Mouse (Mus musculus) myocyte (in vitro differentiated cells): Measurements from ENCODE around the gene Slc31a1. TPM values are rescaled to one million over a fixed set of nuclear protein-coding genes. Genes with fewer than 3 reads are reported as not detected.

Experiments
- H3K27me3 ChIP-seq: one replicate; pipeline ENCODE4 v1.6.1; 2011; ENCODE audit not compliant: control insufficient read depth, insufficient read depth, insufficient read length
- H3K36me3 ChIP-seq: one replicate; pipeline ENCODE4 v1.6.1; 2011; ENCODE audit not compliant: control insufficient read depth, insufficient read depth
- H3K4me2 ChIP-seq: one replicate; pipeline ENCODE4 v1.6.1; 2011; ENCODE audit warnings: low read depth, control low read depth
- H3K4me3 ChIP-seq: one replicate; pipeline ENCODE4 v1.5.1; 2011; ENCODE audit warnings: mild to moderate bottlenecking, control low read depth, moderate library complexity
- H3K79me2 ChIP-seq: one replicate; pipeline ENCODE4 v1.6.1; 2011; ENCODE audit not compliant: control insufficient read depth, insufficient read depth
- H3ac ChIP-seq: one replicate; pipeline ENCODE4 v1.6.1; 2011; ENCODE audit not compliant: control insufficient read depth, insufficient read length
- CEBPB ChIP-seq: IDR thresholded peaks from 2 replicates; pipeline ENCODE4 v1.6.1; 2011; ENCODE audit warnings: mild to moderate bottlenecking, moderate library complexity; ENCODE audit not compliant: poor library complexity, insufficient read depth, severe bottlenecking
- E2F4 ChIP-seq: IDR thresholded peaks from one replicate; pipeline ENCODE4 v1.6.1; 2011; ENCODE audit warnings: mild to moderate bottlenecking, control low read depth, moderate library complexity; ENCODE audit not compliant: insufficient read depth
- MAX ChIP-seq: IDR thresholded peaks from one replicate; pipeline ENCODE4 v1.6.1; 2011; ENCODE audit warnings: low read depth, mild to moderate bottlenecking, control low read depth
- MYOD1 ChIP-seq, 3 experiments: IDR thresholded peaks; one replicate each; pipeline ENCODE4 v1.6.1; 2011; ENCODE audit warnings: control low read depth in 2 of 3, low read depth in 2 of 3, mild to moderate bottlenecking in 2 of 3, moderate library complexity in 1 of 3; ENCODE audit not compliant: insufficient read length in 2 of 3, control insufficient read depth in 1 of 3
- MYOG ChIP-seq, 3 experiments: IDR thresholded peaks; one replicate each; pipeline ENCODE4 v1.6.1; 2011; ENCODE audit warnings: control low read depth in 2 of 3, low read depth in 2 of 3, mild to moderate bottlenecking in 2 of 3; ENCODE audit not compliant: insufficient read length in 2 of 3, control insufficient read depth in 1 of 3, insufficient read depth in 1 of 3
- POLR2A ChIP-seq: IDR thresholded peaks from one replicate; pipeline ENCODE4 v1.6.1; 2011; ENCODE audit warnings: low read depth, mild to moderate bottlenecking, control low read depth, moderate library complexity; ENCODE audit not compliant: insufficient read length
- POLR2AphosphoS2 ChIP-seq: IDR thresholded peaks from one replicate; pipeline ENCODE4 v1.6.1; 2011; ENCODE audit warnings: low read depth, control low read depth; ENCODE audit not compliant: insufficient read length
- REST ChIP-seq: IDR thresholded peaks from one replicate; pipeline ENCODE4 v1.6.1; 2011; ENCODE audit warnings: mild to moderate bottlenecking, control low read depth, moderate library complexity; ENCODE audit not compliant: insufficient read depth, insufficient read length
- SRF ChIP-seq: IDR thresholded peaks from one replicate; pipeline ENCODE4 v1.6.1; 2011; ENCODE audit warnings: low read depth; ENCODE audit not compliant: control insufficient read depth, insufficient read length
- TCF12 ChIP-seq: IDR thresholded peaks from one replicate; pipeline ENCODE4 v1.6.1; 2011; ENCODE audit warnings: mild to moderate bottlenecking, control low read depth; ENCODE audit not compliant: poor library complexity, insufficient read depth, severe bottlenecking
- TCF3 ChIP-seq: IDR thresholded peaks from one replicate; pipeline ENCODE4 v1.6.1; 2011; ENCODE audit warnings: low read depth, control low read depth; ENCODE audit not compliant: insufficient read length
- USF1 ChIP-seq: IDR thresholded peaks from one replicate; pipeline ENCODE4 v1.6.1; 2011; ENCODE audit warnings: low read depth, mild to moderate bottlenecking, control low read depth, moderate library complexity
- polyA plus RNA-seq: library from polyadenylated mRNA; unstranded; fragments of >200 nt; fragmentation: generic; extraction: Trizol; gene quantifications from one replicate; pipeline ENCODE4 v1.2.1, GENCODE M21; 2012; ENCODE audit warnings: missing spikeins

Slc31a1 gene
- polyA plus RNA-seq: 22.5 TPM

DNA sequence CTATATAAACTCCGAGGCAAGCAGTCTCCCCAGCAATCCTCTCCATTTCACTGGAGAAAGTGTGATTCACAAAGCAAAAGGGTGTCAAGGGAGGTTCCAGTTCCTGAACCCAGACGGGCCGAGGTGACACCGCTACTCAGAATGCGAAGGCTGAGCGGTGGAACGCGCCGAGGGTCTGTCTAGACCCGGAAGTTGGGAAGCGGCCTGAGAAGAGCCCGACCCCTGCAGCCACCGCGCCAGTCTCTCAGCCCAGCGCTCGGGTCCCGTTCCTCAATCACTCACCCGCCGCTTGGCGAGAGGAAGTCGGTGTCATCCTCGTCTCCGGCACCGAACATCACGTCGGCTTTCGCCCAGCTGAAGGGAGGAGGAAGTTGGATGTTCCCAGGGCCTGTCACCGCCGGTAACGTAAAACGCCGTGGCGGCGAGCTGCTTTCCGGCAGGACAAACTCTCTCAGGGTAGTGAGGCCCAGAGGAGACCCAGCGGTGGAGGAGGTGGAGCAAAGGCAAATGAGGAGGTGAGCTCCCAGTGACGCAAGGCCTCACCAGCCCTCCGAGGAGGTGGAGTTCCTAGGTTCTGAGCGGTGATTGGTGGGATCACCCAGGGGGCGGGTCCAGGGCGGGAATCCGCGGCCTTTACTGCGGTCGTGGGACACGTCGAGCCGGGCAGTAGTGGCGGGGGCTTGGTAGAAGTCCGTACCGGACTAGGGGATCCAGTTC is at the start of gene Slc31a1, which contains the start of gene Fkbp15:
Slc31a1 (plus strand) TSS at position 640 of the 717 bp plus-strand sequence.
Fkbp15 (minus strand) TSS at position 461 of the 717 bp plus-strand sequence.
- Histone ChIP-seq H3K4me3 (peak within 1 kb of the TSS; percentile 98), H3ac (peak within 1 kb of the TSS; percentile 83), H3K79me2 (peaks cover 69% of the 10 kb centered on the region), H3K27me3 (no peaks in the 10 kb centered on the region), H3K4me2 (peak within 1 kb of the TSS; percentile 92), H3K36me3 (no peaks in the 10 kb centered on the region)
- TF ChIP-seq E2F4 (peak; percentile 71), POLR2A (peak; percentile 67), MYOG (IDR thresholded peaks at IDR 0.05; ENCODE audit: control insufficient read depth in 1 of 3, insufficient read depth in 1 of 3, insufficient read length in 2 of 3, low read depth in 2 of 3) (no peak), POLR2AphosphoS2 (peak; percentile 85), REST (no peak), TCF12 (no peak), SRF (peak; percentile 58)

DNA sequence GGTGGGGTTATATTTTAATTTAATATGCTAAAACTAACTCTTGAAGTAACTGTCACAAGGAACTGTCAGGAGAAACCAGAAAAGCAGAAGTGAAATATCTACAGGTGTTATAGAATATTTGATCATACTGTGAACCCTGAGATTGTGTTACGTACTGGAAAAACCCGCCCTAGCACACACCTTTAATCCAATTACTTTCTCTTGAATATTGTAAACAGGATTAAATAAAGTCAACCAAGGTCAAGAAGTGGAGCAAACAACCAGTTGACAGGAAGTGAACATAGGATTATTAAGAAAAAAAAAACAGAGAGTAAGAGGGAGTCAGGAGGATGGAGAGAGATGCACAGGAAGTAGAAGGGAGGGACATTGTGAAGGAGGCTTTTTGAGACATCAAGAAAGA is 47.7 kb upstream of the Slc31a1 start:
- Histone ChIP-seq H3K79me2 (no peaks in the 10 kb centered on the region), H3K27me3 (no peaks in the 10 kb centered on the region), H3K4me3 (no peak overlapping the region), H3K36me3 (peaks cover 27% of the 10 kb centered on the region), H3K4me2 (no peak overlapping the region), H3ac (no peak overlapping the region)
- no peak for TF ChIP-seq MAX
- no peak for TF ChIP-seq USF1

- TF ChIP-seq TCF12 (no peak), CEBPB (no peak), USF1 (no peak), MAX (no peak), POLR2A (no peak), SRF (no peak), POLR2AphosphoS2 (no peak), MYOD1 (IDR thresholded peaks at IDR 0.05; ENCODE audit: control insufficient read depth in 1 of 3, insufficient read length in 2 of 3, low read depth in 2 of 3) (no peak), REST (no peak), MYOG (IDR thresholded peaks at IDR 0.05; ENCODE audit: control insufficient read depth in 1 of 3, insufficient read depth in 1 of 3, insufficient read length in 2 of 3, low read depth in 2 of 3) (no peak)
- no peak overlapping the region for H3K4me2 ChIP-seq
These were observed 46.8 kb upstream of the Slc31a1 start for GRCm38 (mm10) chr4:62313641-62314211.

DNA sequence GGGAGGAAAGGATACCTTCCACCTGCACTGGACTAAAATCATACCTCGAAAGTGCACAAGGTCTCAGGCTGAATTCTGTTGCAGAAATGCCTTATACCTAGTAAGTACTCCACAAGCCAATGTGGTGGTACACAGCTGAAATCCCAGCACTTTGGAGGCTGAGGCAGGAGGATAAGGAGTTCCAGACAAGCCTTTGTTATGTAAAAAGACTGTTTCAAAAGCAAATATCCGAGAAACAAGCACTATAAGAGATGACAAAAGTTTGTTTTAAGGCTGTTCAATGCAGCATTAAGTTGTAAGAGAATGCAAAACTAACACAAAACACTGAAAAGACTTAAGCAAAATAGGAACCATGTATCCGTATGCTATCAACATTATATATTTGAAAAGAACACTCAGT is 46.0 kb upstream of the Slc31a1 start:
- Histone ChIP-seq H3K4me3 (no peak overlapping the region), H3K36me3 (peaks cover 26% of the 10 kb centered on the region), H3K4me2 (no peak overlapping the region), H3K79me2 (no peaks in the 10 kb centered on the region), H3ac (no peak overlapping the region), H3K27me3 (no peaks in the 10 kb centered on the region)
- no peak for TF ChIP-seq POLR2A
- TF ChIP-seq POLR2AphosphoS2: no peak
- no peak for TF ChIP-seq MYOG (IDR thresholded peaks at IDR 0.05; ENCODE audit: control insufficient read depth in 1 of 3, insufficient read depth in 1 of 3, insufficient read length in 2 of 3, low read depth in 2 of 3)
- TF ChIP-seq USF1: no peak
- no peak for TF ChIP-seq SRF
- no peak for TF ChIP-seq CEBPB
- no peak for TF ChIP-seq REST
- no peak for TF ChIP-seq TCF3
- TF ChIP-seq MAX: no peak
- no peak for TF ChIP-seq TCF12
- no peak for TF ChIP-seq MYOD1 (IDR thresholded peaks at IDR 0.05; ENCODE audit: control insufficient read depth in 1 of 3, insufficient read length in 2 of 3, low read depth in 2 of 3)
- TF ChIP-seq E2F4: no peak

More at GRCm38 (mm10) chr4:62313641-62314211, 46.8 kb upstream of the Slc31a1 start:
- no peak overlapping the region for H3K4me3 ChIP-seq
- H3K79me2 ChIP-seq: no peaks in the 10 kb centered on the region
- peaks cover 25% of the 10 kb centered on the region for H3K36me3 ChIP-seq
- H3K27me3 ChIP-seq: no peaks in the 10 kb centered on the region
- H3ac ChIP-seq: no peak overlapping the region

DNA sequence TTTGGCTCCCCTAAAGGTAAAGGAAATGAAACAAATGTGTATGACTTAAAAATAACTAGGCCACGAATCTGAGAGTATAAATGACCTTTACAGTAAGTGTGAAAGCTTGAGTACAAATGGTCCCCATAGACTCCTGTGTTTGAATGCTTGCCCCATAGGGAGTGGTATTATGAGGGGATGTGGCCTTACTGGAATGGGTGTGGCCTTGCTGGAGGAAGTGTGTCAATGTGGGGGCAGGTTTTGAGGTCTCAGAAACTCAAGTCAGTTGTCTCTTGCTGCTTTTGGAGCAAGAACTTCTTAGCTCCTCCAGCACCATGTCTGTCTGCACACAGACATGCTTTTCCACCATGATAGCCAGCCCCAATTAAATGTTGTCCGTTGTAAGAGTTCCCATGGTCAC is 44.1 kb upstream of the Slc31a1 start:
- Histone ChIP-seq H3K4me3 (no peak overlapping the region), H3K36me3 (peaks cover 37% of the 10 kb centered on the region), H3K79me2 (no peaks in the 10 kb centered on the region), H3ac (no peak overlapping the region), H3K4me2 (no peak overlapping the region), H3K27me3 (no peaks in the 10 kb centered on the region)
- TF ChIP-seq TCF3 (no peak), POLR2AphosphoS2 (no peak)
